8 mouse cellular contexts compared by ENCODE assay signal in the genomic region with DNA sequence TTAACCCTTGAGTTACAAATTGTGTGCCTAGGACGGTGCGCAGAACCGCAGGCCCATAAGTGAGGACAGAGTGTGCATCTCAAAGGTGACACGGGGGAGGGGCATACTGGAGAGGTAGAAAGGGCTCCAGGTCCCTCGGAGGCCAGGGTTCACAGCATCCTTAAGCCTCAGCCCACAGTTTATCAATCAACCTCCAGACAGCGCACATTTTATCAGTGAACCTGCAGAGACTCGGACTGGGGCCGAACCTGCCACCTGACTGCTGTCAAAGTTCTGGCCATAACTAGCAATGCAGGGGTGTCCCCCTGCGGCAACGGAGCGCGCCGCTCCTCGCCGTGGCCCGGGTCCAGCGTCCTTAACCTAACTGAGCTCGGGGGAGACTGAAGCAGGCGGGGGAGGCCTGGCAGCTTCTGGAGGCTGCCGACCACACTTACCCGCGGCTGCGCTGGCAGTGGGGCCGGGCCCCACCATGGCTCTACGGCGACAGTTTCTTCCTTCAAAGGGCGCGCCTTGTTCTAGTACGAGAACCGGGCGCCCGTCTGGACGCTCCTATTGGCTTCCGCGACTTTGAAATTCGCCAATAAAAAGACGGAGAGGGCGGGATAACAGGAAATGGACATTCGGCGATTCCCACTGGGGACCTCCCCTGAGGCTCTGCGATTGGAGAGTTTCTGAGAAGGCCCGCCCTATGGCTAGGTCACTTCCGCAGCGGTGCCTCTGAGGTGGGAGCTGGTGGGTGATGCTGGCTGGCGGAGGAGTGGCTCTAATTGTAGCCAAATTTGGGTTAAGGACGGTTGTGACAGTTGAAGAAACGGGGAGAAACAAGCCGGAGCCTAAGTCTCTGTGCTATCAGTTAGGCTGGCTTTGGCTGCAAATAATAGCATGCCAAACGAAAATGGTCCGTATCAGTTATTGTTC. TPM values are rescaled to one million over a fixed set of nuclear protein-coding genes. Genes with fewer than 3 reads are reported as not detected.
DNase-seq lines count a peak whose midpoint lies in the region; ATAC-seq lines count a peak whose summit lies in the region.

Gene Ckap2l (minus strand): TSS at position 542 of the 918 bp plus-strand sequence.

- intact Hi-C loops in gastrocnemius, postnatal 14 days (cut with DNase I; ENCODE audit: low total_unique reads): no loop called here
- intact Hi-C loops in left cerebral cortex, postnatal 10 days (cut with DNase I): loop anchor here (5.0 kb wide), 1 partner anchor 110 kb away; no protein-coding TSS in a partner anchor

- peak; percentile 98 to 99 for DNase-seq in adrenal gland, adult (ENCODE audit: inconsistent age in 2 of 2, low spot score in 1 of 2)
- peak; percentile 99 for DNase-seq in embryo, embryonic 10.5 days (ENCODE audit: low spot score)
- peak; percentile 96 for DNase-seq in gastrocnemius, postnatal 14 days
- peak; percentile 97 to 98 for DNase-seq in left cerebral cortex, postnatal 10 days (ENCODE audit: extremely low spot score in 1 of 2, low spot score in 2 of 2)
- DNase-seq in right cerebral cortex, postnatal 25 days: peak; percentile 99
- peak; percentile 94 to 96 for DNase-seq in urinary bladder, postnatal 4 days (ENCODE audit: low spot score in 2 of 2)

- ATAC-seq in inflammation-experienced regulatory T-cells, adult 6 months: peak; percentile 96
- peak; percentile 96 for ATAC-seq in megakaryocyte-erythroid progenitor cell, adult 5-6 weeks (replicated peaks; ENCODE audit: low FRiP score, low TSS enrichment, poor library complexity, severe bottlenecking)

RNA-seq across cellular contexts. Expression of gene Ckap2l, which starts in this region (rescaled TPM):
- 1 to 10 TPM; 2.8 to 3.3 TPM for total RNA-seq in gastrocnemius, postnatal 14 days (2021)
- polyA plus RNA-seq in inflammation-experienced regulatory T-cells, adult 6 months (2017; shearing (Covaris generic)): 10 to 100 TPM in 1 of 3 experiments, 1 to 10 TPM in 2; 3.2 to 46.2 (median 5.8) TPM
- 1 to 10 TPM; 2.6 to 2.7 TPM for total RNA-seq in left cerebral cortex, postnatal 10 days (2021)
- total RNA-seq in megakaryocyte-erythroid progenitor cell, adult 5-6 weeks (2014; fragmentation: Nextera tagmentation): 39.1 and 54.2 TPM in 2 replicates
- 45.8 and 64.8 TPM in 2 replicates for total RNA-seq in megakaryocyte-erythroid progenitor cell, adult 5-6 weeks (2017)

Comparison
In these comparisons a context has a peak if more than half of its experiments do, and no peak if none do; other contexts are left out.
1. Peak in every context shown above with its lines: DNase-seq and ATAC-seq.
2. RNA of gene Ckap2l (total RNA-seq): 39.1 to 64.8 TPM in megakaryocyte-erythroid progenitor cell, adult 5-6 weeks; 2.8 to 3.3 TPM in gastrocnemius, postnatal 14 days and 2.6 to 2.7 TPM in left cerebral cortex, postnatal 10 days; every median in the first group is over 4 times any median in the second.